Mouse (Mus musculus) liver, postnatal 0 days (tissue): Measurements from ENCODE around the gene Cadm3.

Experiments used
- CTCF ChIP-seq: sonication (generic); IDR thresholded peaks from 2 replicates; pipeline ENCODE4 v1.5.1; 2016; ENCODE audit warnings: antibody characterized with exemption, low read depth
- EP300 ChIP-seq: IDR thresholded peaks from 2 replicates; pipeline ENCODE4 v1.6.1; 2016; ENCODE audit warnings: antibody characterized with exemption, low read depth, mild to moderate bottlenecking

DNA sequence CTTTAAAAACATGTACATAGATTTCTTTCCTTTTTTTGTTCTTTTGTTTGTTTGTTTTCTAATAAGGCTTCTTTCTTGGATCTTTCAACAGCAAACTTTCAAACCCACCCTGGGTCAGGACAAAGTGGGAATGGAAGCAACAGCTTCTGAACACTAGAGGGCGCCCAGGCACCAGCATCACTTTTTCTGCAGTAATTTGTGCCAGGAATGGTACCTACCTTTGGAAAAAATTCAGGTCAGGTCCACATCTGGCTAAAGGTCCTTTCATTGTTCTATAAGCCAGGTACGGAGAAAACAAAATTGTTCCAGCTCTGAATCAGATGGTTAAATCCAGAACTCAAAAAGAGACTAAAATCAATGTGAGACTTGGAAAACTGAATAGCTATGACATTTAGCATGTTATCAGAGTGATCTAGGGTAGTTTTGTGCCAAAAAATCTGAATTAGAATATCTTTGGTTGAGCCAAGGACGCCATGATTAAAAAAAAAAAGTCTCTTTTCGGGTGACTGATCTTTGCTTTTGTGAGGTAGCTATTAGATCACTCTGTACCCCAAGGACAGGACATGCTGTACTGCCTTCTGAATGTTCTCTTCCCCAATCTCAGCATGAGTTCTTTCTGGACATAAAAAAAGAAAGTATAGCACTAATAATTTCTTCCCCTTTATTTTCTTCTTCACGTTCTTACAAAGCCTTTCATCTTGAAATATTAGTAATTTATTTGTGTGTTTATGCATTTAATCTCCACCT lies 43.5 kb downstream of the Cadm3 start:
- TF ChIP-seq CTCF: peak; percentile 88
- no peak for TF ChIP-seq EP300
